Mouse (Mus musculus) lung, adult 2 months (tissue): ENCODE results near the gene Olfr1238.

Source experiments
- CTCF ChIP-seq: fragments of 200-500 bp; IDR thresholded peaks from 2 replicates; pipeline ENCODE4 v1.5.1; 2011; ENCODE audit warnings: mild to moderate bottlenecking, low read length, control low read depth; ENCODE audit not compliant: insufficient read depth
- POLR2A ChIP-seq: fragments of 200-500 bp; IDR thresholded peaks from 2 replicates; pipeline ENCODE4 v1.6.1; 2011; ENCODE audit warnings: low read depth, mild to moderate bottlenecking, control low read depth, low read length, borderline replicate concordance; ENCODE audit errors: extremely low read depth

DNA sequence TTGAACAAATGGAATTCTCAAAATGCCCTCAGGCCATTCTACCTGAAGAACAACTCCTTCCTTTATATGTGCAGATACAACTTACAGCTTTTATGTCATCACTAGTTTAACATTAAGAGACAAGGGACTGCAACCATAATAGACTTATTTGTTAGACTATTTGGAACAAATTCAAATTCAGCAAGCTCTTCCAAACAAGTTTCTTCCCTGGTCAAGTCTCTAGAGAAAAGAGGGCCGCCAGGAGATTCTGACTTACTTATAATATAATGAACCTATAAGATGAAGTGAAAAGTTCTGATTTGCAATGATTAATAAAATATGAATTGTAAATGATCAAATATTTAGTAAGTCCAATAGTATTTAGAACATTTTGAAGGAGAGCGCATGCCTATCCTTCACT lies at the start of gene Olfr1238:
- TF ChIP-seq CTCF (no peak), POLR2A (no peak)
